Mouse (Mus musculus): ENCODE measurements around the gene Ubl4b.

Gene Ubl4b

GRCm38 (mm10) chr3:107554842-107555241 lies at the start of gene Ubl4b:
Ubl4b (minus strand) TSS chr3:107555073.
- no peak for DNase-seq (ENCODE audit: low read depth)

- no peak for DNase-seq (ENCODE audit: low read depth)
Measured at GRCm38 (mm10) chr3:107600127-107600526, 45.3 kb upstream of the Ubl4b start.

GRCm38 (mm10) chr3:107597586-107598389 lies 42.9 kb upstream of the Ubl4b start:
- no peak for DNase-seq (ENCODE audit: low read depth)

- no peak for DNase-seq (ENCODE audit: low read depth)
Measured at GRCm38 (mm10) chr3:107597134-107597533, 42.3 kb upstream of the Ubl4b start.

DNA sequence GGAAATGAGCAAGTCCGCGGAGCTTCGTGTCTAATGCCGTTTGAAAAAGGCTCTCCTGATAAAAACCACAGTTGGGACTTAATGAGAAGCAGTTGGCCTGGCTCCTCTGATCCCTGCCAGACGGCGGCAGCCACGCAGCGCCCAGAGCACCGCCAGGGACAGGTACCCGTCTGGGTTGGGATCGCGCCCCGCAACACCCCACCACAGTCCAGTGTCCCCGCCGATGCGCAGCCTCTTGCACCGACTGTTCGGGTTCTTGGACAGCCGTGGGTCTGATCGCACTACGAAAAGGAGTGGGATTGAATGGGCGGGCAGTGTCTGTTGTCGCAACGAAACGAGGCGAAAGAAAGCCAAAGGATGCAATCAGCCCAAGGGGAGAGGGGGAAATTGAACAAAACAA lies 41.7 kb upstream of the Ubl4b start:
- DNase-seq (ENCODE audit: low read depth): no peak

GRCm38 (mm10) chr3:107595938-107596461 lies 41.1 kb upstream of the Ubl4b start:
- DNase-seq (ENCODE audit: low read depth): no peak

GRCm38 (mm10) chr3:107595264-107595937 lies 40.5 kb upstream of the Ubl4b start:
- DNase-seq (ENCODE audit: low read depth): no peak

GRCm38 (mm10) chr3:107594662-107595263 lies 39.9 kb upstream of the Ubl4b start, which contains the start of gene Alx3:
Alx3 (plus strand) TSS chr3:107595031.
- no peak for DNase-seq (ENCODE audit: low read depth)

- DNase-seq (ENCODE audit: low read depth): no peak
Measured at GRCm38 (mm10) chr3:107593632-107594031, 38.8 kb upstream of the Ubl4b start.

DNA sequence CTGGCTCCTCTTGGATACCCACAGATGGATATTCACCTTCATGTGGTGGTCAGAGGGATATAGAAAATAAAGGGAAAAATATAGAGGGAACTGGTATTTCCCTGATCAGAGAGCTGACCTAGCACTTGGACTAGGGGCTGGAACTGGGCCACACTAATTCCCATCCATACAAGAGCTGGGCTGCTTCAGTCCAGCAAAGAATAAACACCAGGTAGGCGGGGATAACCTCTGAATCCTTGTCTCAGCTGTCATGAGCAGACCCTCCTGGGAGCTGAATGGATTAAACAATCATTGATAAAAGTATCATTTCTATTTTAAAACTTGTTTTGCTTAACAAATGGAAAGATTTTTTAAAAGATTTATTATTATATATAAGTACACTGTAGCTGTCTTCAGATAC lies 36.7 kb upstream of the Ubl4b start:
- DNase-seq (ENCODE audit: low read depth): no peak

GRCm38 (mm10) chr3:107586504-107586903 lies 31.6 kb upstream of the Ubl4b start:
- no peak for DNase-seq (ENCODE audit: low read depth)

DNA sequence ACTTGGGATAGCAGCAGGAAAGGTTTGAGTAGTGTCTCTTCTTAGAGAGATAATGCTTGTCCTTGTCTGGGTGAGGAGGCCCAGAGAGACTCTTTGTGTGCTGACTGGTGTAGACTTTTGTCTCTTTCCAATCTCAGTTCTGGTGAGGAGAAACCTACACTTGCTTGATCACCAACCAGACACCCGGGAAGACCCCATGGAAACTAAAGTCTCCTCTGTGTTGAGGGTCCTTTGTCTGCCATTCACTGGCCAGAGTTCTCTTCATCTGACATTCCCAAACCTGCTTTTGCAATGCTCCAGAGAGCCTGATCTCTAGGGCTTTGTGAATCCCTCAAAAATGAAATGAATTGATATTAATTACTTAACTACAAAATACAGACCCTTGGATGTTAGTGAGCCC lies 29.0 kb upstream of the Ubl4b start:
- no peak for DNase-seq (ENCODE audit: low read depth)

DNA sequence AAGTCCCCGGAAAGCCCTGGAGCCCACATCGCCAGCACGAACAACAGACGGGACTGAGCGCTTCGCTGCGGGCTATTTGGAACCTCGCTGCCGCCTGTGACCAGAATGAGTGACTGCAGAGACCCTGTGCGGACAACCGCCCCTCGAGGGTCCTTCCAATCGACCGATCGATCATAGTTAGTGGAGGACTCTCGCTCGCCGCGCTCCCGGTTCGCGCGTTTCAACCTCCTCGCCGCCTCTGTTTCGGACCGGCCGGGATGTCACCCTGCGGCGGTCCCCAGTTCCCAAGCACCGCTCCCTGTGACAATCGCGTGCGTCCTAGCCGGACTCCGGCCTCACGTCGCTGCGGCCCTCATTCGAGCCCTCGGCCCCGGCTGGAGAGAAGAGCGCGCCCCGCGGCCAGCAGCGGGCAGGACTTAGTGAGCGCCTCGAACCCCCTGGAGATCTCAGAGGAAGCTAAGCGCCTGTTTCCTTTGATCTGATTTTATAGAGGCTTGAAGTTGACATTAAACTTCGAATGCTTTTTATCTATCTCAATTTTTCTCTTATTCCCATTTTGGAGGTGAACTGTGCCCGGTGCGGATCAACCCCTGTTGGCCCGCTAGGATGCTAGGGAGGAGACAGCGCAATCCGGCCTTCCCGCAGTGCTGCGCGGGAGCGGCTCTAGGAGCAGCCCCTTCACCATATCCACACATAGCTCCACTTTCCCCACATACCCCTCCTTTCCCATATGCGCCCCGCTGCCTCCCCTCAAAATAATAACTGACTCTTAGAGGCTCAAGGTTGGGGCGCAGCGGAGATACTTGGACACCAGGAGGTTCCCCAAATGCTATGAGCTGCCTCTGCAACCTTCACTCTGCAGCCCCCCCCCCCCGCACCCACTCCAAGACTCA lies 28.2 kb upstream of the Ubl4b start:
- DNase-seq (ENCODE audit: low read depth): no peak

- no peak for DNase-seq (ENCODE audit: low read depth)
Measured at GRCm38 (mm10) chr3:107582130-107582874, 27.4 kb upstream of the Ubl4b start.

GRCm38 (mm10) chr3:107581103-107582010 lies 26.5 kb upstream of the Ubl4b start:
- no peak for DNase-seq (ENCODE audit: low read depth)

- peak; percentile 84 for DNase-seq (ENCODE audit: low read depth)
Measured at GRCm38 (mm10) chr3:107579466-107579865, 24.6 kb upstream of the Ubl4b start.

DNA sequence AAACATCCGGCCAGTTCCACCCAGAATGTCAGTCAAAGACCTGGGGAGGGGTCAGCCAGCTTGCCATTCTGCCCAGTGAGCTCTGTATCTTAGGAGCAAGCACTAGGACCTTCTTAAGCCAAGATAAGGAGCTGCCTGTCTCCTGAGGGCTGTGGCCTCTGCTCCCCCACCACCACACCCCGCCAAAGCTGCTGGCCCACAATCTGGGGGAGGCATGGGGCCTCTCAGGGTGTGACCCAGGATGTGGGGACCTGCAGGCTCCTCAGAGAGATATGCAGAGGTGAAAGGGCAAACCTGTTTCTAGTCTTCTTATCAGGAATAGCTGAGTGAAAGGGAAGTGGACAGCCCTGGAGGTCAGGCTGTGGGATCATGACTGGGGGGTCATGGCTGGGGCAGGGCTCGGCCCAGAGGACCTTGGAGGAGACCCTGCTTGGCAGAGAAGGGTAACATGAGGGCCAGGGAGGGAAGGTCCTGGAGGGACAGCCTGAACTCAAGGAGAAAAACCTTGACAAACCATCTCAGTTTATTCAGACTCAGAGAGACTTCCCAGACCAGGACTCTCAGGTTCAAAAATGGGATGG lies 23.0 kb upstream of the Ubl4b start:
- peak; percentile 36 for DNase-seq (ENCODE audit: low read depth)

DNA sequence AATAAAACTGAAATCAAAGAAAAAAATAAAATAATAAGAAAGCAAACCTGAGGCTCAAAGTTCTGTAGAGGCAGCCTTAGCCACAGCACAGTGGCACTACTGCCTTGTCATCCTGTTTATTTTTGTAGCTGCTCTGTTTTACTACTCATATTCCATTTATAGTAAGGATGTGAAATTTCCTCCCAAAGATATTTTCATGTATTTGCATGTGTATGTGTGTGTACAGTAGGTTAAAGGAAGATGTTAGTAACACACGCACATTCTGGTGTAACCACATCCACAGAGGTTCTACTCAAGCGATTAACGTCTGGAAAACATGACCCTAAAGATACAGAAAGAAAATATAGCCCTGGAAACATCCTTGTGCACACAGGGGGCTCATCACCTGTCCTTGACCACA lies 21.9 kb upstream of the Ubl4b start:
- DNase-seq (ENCODE audit: low read depth): no peak

GRCm38 (mm10) chr3:107571205-107571604 lies 16.3 kb upstream of the Ubl4b start:
- DNase-seq (ENCODE audit: low read depth): peak; percentile 41

DNA sequence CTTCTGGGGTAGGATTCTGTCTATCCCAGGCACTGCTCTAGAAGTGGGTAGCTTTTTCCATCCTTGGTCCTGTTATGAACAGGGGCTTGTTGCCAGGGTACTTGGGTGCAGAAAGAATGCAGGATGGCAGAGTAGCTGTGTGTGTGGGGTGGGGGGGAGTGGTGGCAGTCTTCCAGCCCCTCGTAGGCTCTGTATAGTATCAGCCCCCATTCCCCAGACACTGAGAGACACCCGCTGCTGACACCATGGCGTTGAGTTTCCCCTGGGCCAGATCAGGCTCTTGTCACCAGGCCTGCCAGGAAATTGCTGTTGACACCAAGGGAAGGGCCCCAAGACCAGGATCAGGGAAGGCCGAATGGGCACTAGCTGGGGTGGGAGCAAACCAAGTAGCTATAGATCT lies 13.8 kb upstream of the Ubl4b start:
- DNase-seq (ENCODE audit: low read depth): no peak
